Mouse (Mus musculus) kidney, adult 2 months (tissue): ENCODE measurements around the gene Susd3.

Source experiments
- CTCF ChIP-seq: fragments of 200-500 bp; conservative IDR thresholded peaks from 2 replicates; pipeline ENCODE4 v1.5.1; 2011; ENCODE audit warnings: low read depth, mild to moderate bottlenecking, control low read depth, low read length, moderate library complexity, mixed read lengths; ENCODE audit not compliant: insufficient read depth, insufficient read length
- POLR2A ChIP-seq: fragments of 200-500 bp; IDR thresholded peaks from one replicate; pipeline ENCODE4 v1.6.1; 2011; ENCODE audit warnings: low read depth, low read length, control low read depth

- TF ChIP-seq CTCF (no peak), POLR2A (no peak)
These were observed 52.3 kb downstream of the Susd3 start for GRCm38 (mm10) chr13:49196211-49196610.
